30 mouse cellular contexts compared by ENCODE assay signal in genomic region chr1:185038183-185038686, GRCm38 (mm10). TPM values are rescaled to one million over a fixed set of nuclear protein-coding genes. Genes with fewer than 3 reads are reported as not detected.
DNase-seq lines count a peak whose midpoint lies in the region; ATAC-seq and TF ChIP-seq lines count a peak whose summit lies in the region.
"Had no signal": no experiment of that assay in that cellular context is flagged by ENCODE, and none has a peak within 500 bp of the region (broad histone marks: within the 10 kb centered on the region; RNA-seq: fewer than 3 reads in every experiment).

No protein-coding gene starts in this region.

- DNase-seq in forebrain, embryonic 11.5 days (ENCODE audit: low spot score) = no peak
- DNase-seq in forebrain, embryonic 10.5 days (ENCODE audit: extremely low spot score, low spot score) = no peak
- peak; percentile 1 for DNase-seq in kidney, postnatal 10 days
- no peak for DNase-seq in kidney, adult 9 months
- no peak for DNase-seq in cerebellum, adult 11 months
- DNase-seq: adrenal gland, adult 2 months; adrenal gland, postnatal 36 days; cerebellum, adult 8-10 months; cerebellum, postnatal 25 days; gastrocnemius, postnatal 14 days; heart, postnatal 36 days; kidney, adult 18-20 months; kidney, postnatal 25 days; liver, postnatal 0 days; lung, postnatal 10 days; right cerebral cortex, postnatal 25 days; thymus, postnatal 14 days had no signal

- 0 out of 2 replicates have a peak, but pooled peaks have one; percentile 51 for ATAC-seq in forebrain, embryonic 11.5 days (replicated peaks; ENCODE audit: low FRiP score)
- ATAC-seq in embryonic facial prominence, embryonic 12.5 days (ENCODE audit: insufficient number of reproducible peaks, insufficient read depth, low FRiP score, low TSS enrichment) = 0 out of 2 replicates have a peak, but pooled peaks have one; percentile 35
- no peak for ATAC-seq in midbrain, embryonic 15.5 days (replicated peaks)
- ATAC-seq: activated CD4-positive, CD25-positive, alpha-beta regulatory T cell, adult 4 months; hindbrain, postnatal 0 days; liver, embryonic 12.5 days; liver, postnatal 0 days; midbrain, embryonic 13.5 days had no signal

- no peak overlapping the region for H3ac ChIP-seq in myocyte (ENCODE audit: control insufficient read depth, insufficient read length)

- no peak overlapping the region for H3K4me3 ChIP-seq in forebrain, embryonic 11.5 days (ENCODE audit: low read depth, low read length)
- H3K4me3 ChIP-seq in forebrain, embryonic 10.5 days = no peak overlapping the region
- no peak overlapping the region for H3K4me3 ChIP-seq in embryonic facial prominence, embryonic 12.5 days
- no peak overlapping the region for H3K4me3 ChIP-seq in myocyte
- H3K4me3 ChIP-seq in midbrain, embryonic 15.5 days = no peak overlapping the region
- H3K4me3 ChIP-seq: heart, embryonic 10.5 days; heart, embryonic 15.5 days; hindbrain, embryonic 12.5 days; liver, embryonic 12.5 days; midbrain, embryonic 13.5 days; neural tube, embryonic 15.5 days; stomach, embryonic 15.5 days had no signal

- no peak overlapping the region for H3K27ac ChIP-seq in forebrain, embryonic 11.5 days (ENCODE audit: low read depth, low read length)
- H3K27ac ChIP-seq in forebrain, embryonic 10.5 days = no peak overlapping the region
- H3K27ac ChIP-seq in embryonic facial prominence, embryonic 12.5 days = no peak overlapping the region
- H3K27ac ChIP-seq in midbrain, embryonic 15.5 days = no peak overlapping the region
- H3K27ac ChIP-seq: heart, embryonic 10.5 days; heart, embryonic 15.5 days; hindbrain, embryonic 12.5 days; hindbrain, postnatal 0 days; liver, embryonic 12.5 days; macrophage; midbrain, embryonic 13.5 days; neural tube, embryonic 15.5 days; stomach, embryonic 15.5 days had no signal

- no peaks in the 10 kb centered on the region for H3K9me3 ChIP-seq in forebrain, embryonic 11.5 days (ENCODE audit: control insufficient read depth, low read length)
- no peaks in the 10 kb centered on the region for H3K9me3 ChIP-seq in forebrain, embryonic 10.5 days
- H3K9me3 ChIP-seq in embryonic facial prominence, embryonic 12.5 days = no peaks in the 10 kb centered on the region
- H3K9me3 ChIP-seq in midbrain, embryonic 15.5 days = no peaks in the 10 kb centered on the region
- H3K9me3 ChIP-seq: heart, embryonic 10.5 days; heart, embryonic 15.5 days; hindbrain, embryonic 12.5 days; liver, embryonic 12.5 days; midbrain, embryonic 13.5 days; neural tube, embryonic 15.5 days; stomach, embryonic 15.5 days had no signal

- H3K36me3 ChIP-seq in forebrain, embryonic 11.5 days (ENCODE audit: control insufficient read depth, insufficient read depth, low read length) = no peaks in the 10 kb centered on the region
- no peaks in the 10 kb centered on the region for H3K36me3 ChIP-seq in forebrain, embryonic 10.5 days (replicated peaks)
- H3K36me3 ChIP-seq in embryonic facial prominence, embryonic 12.5 days = no peaks in the 10 kb centered on the region
- H3K36me3 ChIP-seq in myocyte (ENCODE audit: control insufficient read depth, insufficient read depth) = no peaks in the 10 kb centered on the region
- no peaks in the 10 kb centered on the region for H3K36me3 ChIP-seq in midbrain, embryonic 15.5 days (replicated peaks)
- H3K36me3 ChIP-seq: heart, embryonic 10.5 days; heart, embryonic 15.5 days; hindbrain, embryonic 12.5 days; liver, embryonic 12.5 days; midbrain, embryonic 13.5 days; neural tube, embryonic 15.5 days; stomach, embryonic 15.5 days had no signal

- H3K27me3 ChIP-seq in forebrain, embryonic 11.5 days (ENCODE audit: control insufficient read depth, insufficient read depth, low read length) = no peaks in the 10 kb centered on the region
- H3K27me3 ChIP-seq in forebrain, embryonic 10.5 days (ENCODE audit: poor library complexity, severe bottlenecking) = no peaks in the 10 kb centered on the region
- H3K27me3 ChIP-seq in embryonic facial prominence, embryonic 12.5 days = no peaks in the 10 kb centered on the region
- H3K27me3 ChIP-seq in myocyte (ENCODE audit: control insufficient read depth, insufficient read depth, insufficient read length) = no peaks in the 10 kb centered on the region
- no peaks in the 10 kb centered on the region for H3K27me3 ChIP-seq in midbrain, embryonic 15.5 days (replicated peaks)
- H3K27me3 ChIP-seq: heart, embryonic 15.5 days; hindbrain, embryonic 12.5 days; liver, embryonic 12.5 days; midbrain, embryonic 13.5 days; neural tube, embryonic 15.5 days; stomach, embryonic 15.5 days had no signal

- 76% methylated on average over 7 of the region's 7 CpGs for WGBS in forebrain, embryonic 11.5 days
- WGBS in forebrain, embryonic 10.5 days = 74% methylated on average over 7 of the region's 7 CpGs
- WGBS in embryonic facial prominence, embryonic 12.5 days = 65% methylated on average over 7 of the region's 7 CpGs
- 65% methylated on average over 7 of the region's 7 CpGs for WGBS in midbrain, embryonic 15.5 days

- H3K4me1 ChIP-seq in forebrain, embryonic 11.5 days (replicated peaks; ENCODE audit: control insufficient read depth, insufficient read depth, low read length) = no peaks in the 10 kb centered on the region
- peaks cover 3% of the 10 kb centered on the region; the same call in 1 of the 2 replicates for H3K4me1 ChIP-seq in forebrain, embryonic 10.5 days
- no peaks in the 10 kb centered on the region for H3K4me1 ChIP-seq in embryonic facial prominence, embryonic 12.5 days
- H3K4me1 ChIP-seq in midbrain, embryonic 15.5 days = no peaks in the 10 kb centered on the region
- H3K4me1 ChIP-seq: heart, embryonic 15.5 days; hindbrain, embryonic 12.5 days; liver, embryonic 12.5 days; midbrain, embryonic 13.5 days; neural tube, embryonic 15.5 days; stomach, embryonic 15.5 days had no signal

- no peaks in the 10 kb centered on the region for H3K79me2 ChIP-seq in myocyte (ENCODE audit: control insufficient read depth, insufficient read depth)

- H3K4me2 ChIP-seq in forebrain, embryonic 11.5 days (ENCODE audit: low read depth, low read length, severe bottlenecking) = no peak overlapping the region
- no peak overlapping the region for H3K4me2 ChIP-seq in embryonic facial prominence, embryonic 12.5 days (replicated peaks)
- no peak overlapping the region for H3K4me2 ChIP-seq in myocyte (ENCODE audit: low read depth)
- H3K4me2 ChIP-seq in midbrain, embryonic 15.5 days = no peak overlapping the region
- H3K4me2 ChIP-seq: heart, embryonic 15.5 days; hindbrain, embryonic 12.5 days; liver, embryonic 12.5 days; midbrain, embryonic 13.5 days; neural tube, embryonic 15.5 days; stomach, embryonic 15.5 days had no signal

- no peak for TF ChIP-seq POLR2A in myocyte (IDR thresholded peaks at IDR 0.05; ENCODE audit: insufficient read length, low read depth)

- H3K9ac ChIP-seq in forebrain, embryonic 11.5 days (ENCODE audit: low read length) = no peak overlapping the region
- H3K9ac ChIP-seq in embryonic facial prominence, embryonic 12.5 days = no peak overlapping the region
- no peak overlapping the region for H3K9ac ChIP-seq in midbrain, embryonic 15.5 days
- H3K9ac ChIP-seq: heart, embryonic 15.5 days; hindbrain, embryonic 12.5 days; liver, embryonic 12.5 days; liver, postnatal 0 days; midbrain, embryonic 13.5 days; neural tube, embryonic 15.5 days; stomach, embryonic 15.5 days had no signal

TF ChIP-seq in myocyte, 11 proteins besides CTCF, POLR2A, EP300 and RAD21:
- TF ChIP-seq TCF12 (IDR thresholded peaks at IDR 0.05; ENCODE audit: insufficient read depth, poor library complexity, severe bottlenecking) (no peak), CEBPB (IDR thresholded peaks at IDR 0.05; ENCODE audit: insufficient read depth, poor library complexity, severe bottlenecking) (no peak), POLR2AphosphoS2 (IDR thresholded peaks at IDR 0.05; ENCODE audit: insufficient read length, low read depth) (no peak), E2F4 (IDR thresholded peaks at IDR 0.05; ENCODE audit: insufficient read depth) (no peak), USF1 (IDR thresholded peaks at IDR 0.05; ENCODE audit: low read depth) (no peak), MYOD1 (IDR thresholded peaks at IDR 0.05; ENCODE audit: control insufficient read depth in 1 of 3, insufficient read length in 2 of 3, low read depth in 2 of 3) (peak in 2 of 3 experiments; percentile 13 to 22), SRF (IDR thresholded peaks at IDR 0.05; ENCODE audit: control insufficient read depth, insufficient read length, low read depth) (no peak)

RNA-seq across cellular contexts. Expression of gene Mark1, which starts 38.9 kb away (rescaled TPM):
- 5.5 and 7.4 TPM in 2 replicates for polyA plus RNA-seq in forebrain, embryonic 11.5 days (2014; fragmentation: Nextera tagmentation; extraction: Ambion mirVana)
- polyA plus RNA-seq in forebrain, embryonic 10.5 days (2016; fragmentation: Nextera tagmentation; extraction: Ambion mirVana) = 3.5 and 3.6 TPM in 2 replicates
- 4.6 and 5.2 TPM in 2 replicates for polyA plus RNA-seq in embryonic facial prominence, embryonic 12.5 days (2016; fragmentation: Nextera tagmentation; extraction: Ambion mirVana)
- polyA plus RNA-seq in myocyte (2012; fragmentation: generic; extraction: Trizol) = not detected
- 15.8 and 17.3 TPM in 2 replicates for polyA plus RNA-seq in midbrain, embryonic 15.5 days (2015; fragmentation: Nextera tagmentation; extraction: Ambion mirVana)
- polyA plus RNA-seq: activated CD4-positive, CD25-positive, alpha-beta regulatory T cell, adult 4 months; macrophage had no signal
